Mouse (Mus musculus) C2C12 (cell line): ENCODE data around the gene Alpk1. TPM values are rescaled to one million over a fixed set of nuclear protein-coding genes. Genes with fewer than 3 reads are reported as not detected.

Experiments
- H3K27me3 ChIP-seq: one replicate; pipeline ENCODE4 v1.6.1; 2011; ENCODE audit not compliant: control insufficient read depth, insufficient read depth, insufficient read length
- H3K36me3 ChIP-seq: one replicate; pipeline ENCODE4 v1.6.1; 2011; ENCODE audit not compliant: control insufficient read depth, insufficient read depth
- H3K4me3 ChIP-seq: one replicate; pipeline ENCODE4 v1.5.1; 2011; ENCODE audit warnings: mild to moderate bottlenecking, control low read depth; ENCODE audit not compliant: poor library complexity, insufficient read depth, severe bottlenecking
- H3K79me2 ChIP-seq: one replicate; pipeline ENCODE4 v1.6.1; 2011; ENCODE audit not compliant: control insufficient read depth, insufficient read depth
- H3K79me3 ChIP-seq: one replicate; pipeline ENCODE4 v1.6.1; 2011; ENCODE audit warnings: low read depth, control low read depth
- H3ac ChIP-seq: one replicate; pipeline ENCODE3; 2011; ENCODE audit warnings: low read depth; ENCODE audit not compliant: control insufficient read depth, insufficient read length
- CEBPB ChIP-seq: IDR thresholded peaks from one replicate; pipeline ENCODE4 v1.6.1; 2011; ENCODE audit warnings: low read depth, mild to moderate bottlenecking, control low read depth, moderate library complexity
- CTCF ChIP-seq: IDR thresholded peaks from one replicate; pipeline ENCODE4 v1.5.1; 2011; ENCODE audit not compliant: control insufficient read depth, insufficient read depth, insufficient read length
- FOSL1 ChIP-seq: IDR thresholded peaks from one replicate; pipeline ENCODE4 v1.8.0; 2011; ENCODE audit warnings: mild to moderate bottlenecking, low read length; ENCODE audit not compliant: poor library complexity, insufficient read depth, severe bottlenecking
- MAX ChIP-seq: IDR thresholded peaks from one replicate; pipeline ENCODE4 v1.6.1; 2011; ENCODE audit warnings: mild to moderate bottlenecking, control low read depth
- MYOD1 ChIP-seq: IDR thresholded peaks from one replicate; pipeline ENCODE4 v1.6.1; 2011; ENCODE audit warnings: low read depth; ENCODE audit not compliant: control insufficient read depth, insufficient read length
- MYOG ChIP-seq: IDR thresholded peaks from one replicate; pipeline ENCODE4 v1.6.1; 2011; ENCODE audit not compliant: control insufficient read depth, insufficient read length; ENCODE audit errors: extremely low read depth
- USF1 ChIP-seq: IDR thresholded peaks from one replicate; pipeline ENCODE4 v1.6.1; 2011; ENCODE audit warnings: low read depth, mild to moderate bottlenecking, control low read depth, moderate library complexity
- polyA plus RNA-seq: library from polyadenylated mRNA; unstranded; fragments of >200 nt; fragmentation: generic; extraction: Trizol; gene quantifications from one replicate; pipeline ENCODE4 v1.2.1, GENCODE M21; 2012; ENCODE audit warnings: missing spikeins

The Alpk1 gene
- polyA plus RNA-seq, 1 experiment = 0.60 TPM

DNA sequence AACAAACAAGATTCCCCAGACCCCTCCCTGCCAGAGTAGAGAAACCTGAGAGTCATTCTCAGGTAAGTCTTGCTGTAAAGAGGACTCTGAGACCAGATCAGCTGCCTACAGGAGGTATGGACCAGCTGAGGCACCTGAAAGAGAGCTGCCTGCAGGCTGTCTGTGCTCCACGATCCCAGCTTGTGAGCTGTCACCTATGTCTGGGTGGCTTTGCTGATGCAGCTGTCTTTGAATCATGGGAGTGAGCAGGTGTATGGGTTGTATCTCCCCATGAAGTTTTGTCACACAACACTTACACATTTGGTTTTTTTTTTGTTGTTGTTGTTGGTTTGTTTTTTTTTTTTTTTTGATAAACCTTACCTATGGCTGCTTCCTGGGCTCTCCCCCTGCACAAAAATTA lies 40.1 kb upstream of the Alpk1 start:
- H3K27me3 ChIP-seq = no peaks in the 10 kb centered on the region
- peaks cover 7% of the 10 kb centered on the region for H3K79me3 ChIP-seq
- no peak overlapping the region for H3K4me3 ChIP-seq
- TF ChIP-seq MAX = no peak
- no peak for TF ChIP-seq FOSL1
- TF ChIP-seq CTCF = no peak
- no peak for TF ChIP-seq CEBPB
- TF ChIP-seq MYOG = no peak
- no peak for TF ChIP-seq MYOD1
- TF ChIP-seq USF1 = no peak
- H3K79me2 ChIP-seq = peaks cover 16% of the 10 kb centered on the region
- peaks cover 14% of the 10 kb centered on the region for H3K36me3 ChIP-seq
- no peak overlapping the region for H3ac ChIP-seq

DNA sequence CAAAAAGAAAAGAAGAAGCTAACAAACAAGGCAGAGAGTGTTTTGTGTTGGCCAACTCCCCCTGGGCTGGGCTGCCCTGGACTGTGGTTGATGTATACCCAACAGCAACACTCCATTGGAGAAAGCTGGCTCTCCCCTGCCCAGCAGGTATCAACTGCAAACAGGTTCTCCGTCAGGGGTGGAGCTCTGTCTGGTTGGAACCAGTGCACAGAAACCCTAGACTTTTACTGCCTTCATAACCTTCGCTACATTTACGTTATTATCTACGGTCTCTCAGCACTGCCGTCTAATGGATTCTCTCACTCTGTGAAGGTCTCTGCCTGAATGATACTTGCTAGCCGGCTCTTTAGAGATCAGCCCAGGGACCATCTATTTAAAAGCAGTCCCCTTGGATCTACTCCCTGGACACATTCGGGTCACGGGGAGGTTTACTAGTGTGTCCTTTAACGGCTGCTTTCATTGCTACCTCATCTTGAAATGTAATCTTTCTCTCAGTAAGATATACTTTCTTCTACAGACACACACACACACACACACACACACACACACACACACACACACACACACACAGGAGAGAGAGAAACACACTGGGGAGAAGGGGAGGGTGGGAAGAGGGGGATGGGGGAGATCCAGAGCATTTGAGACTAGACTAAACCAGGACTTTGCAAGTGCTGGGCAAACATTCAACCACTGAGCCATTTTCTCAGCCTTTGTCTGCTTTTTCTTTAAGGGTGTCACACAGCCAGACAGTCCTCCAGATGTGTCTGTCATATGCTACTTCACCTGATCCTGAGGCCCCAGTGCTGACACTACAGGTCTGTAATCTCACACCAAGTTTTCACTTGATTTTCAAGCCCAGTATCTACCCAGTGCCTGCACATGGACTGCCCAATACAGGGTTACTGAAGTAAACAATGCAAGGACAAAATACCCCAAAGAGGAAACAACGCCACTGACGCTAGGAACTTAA lies 38.7 kb upstream of the Alpk1 start:
- Histone ChIP-seq H3K79me2 (peaks cover 2% of the 10 kb centered on the region), H3K4me3 (no peak overlapping the region), H3ac (no peak overlapping the region), H3K36me3 (peaks cover 14% of the 10 kb centered on the region), H3K27me3 (no peaks in the 10 kb centered on the region), H3K79me3 (peaks cover 1% of the 10 kb centered on the region)
- TF ChIP-seq FOSL1 (no peak), CEBPB (no peak), MYOD1 (no peak), MYOG (no peak), CTCF (no peak), USF1 (no peak), MAX (no peak)

DNA sequence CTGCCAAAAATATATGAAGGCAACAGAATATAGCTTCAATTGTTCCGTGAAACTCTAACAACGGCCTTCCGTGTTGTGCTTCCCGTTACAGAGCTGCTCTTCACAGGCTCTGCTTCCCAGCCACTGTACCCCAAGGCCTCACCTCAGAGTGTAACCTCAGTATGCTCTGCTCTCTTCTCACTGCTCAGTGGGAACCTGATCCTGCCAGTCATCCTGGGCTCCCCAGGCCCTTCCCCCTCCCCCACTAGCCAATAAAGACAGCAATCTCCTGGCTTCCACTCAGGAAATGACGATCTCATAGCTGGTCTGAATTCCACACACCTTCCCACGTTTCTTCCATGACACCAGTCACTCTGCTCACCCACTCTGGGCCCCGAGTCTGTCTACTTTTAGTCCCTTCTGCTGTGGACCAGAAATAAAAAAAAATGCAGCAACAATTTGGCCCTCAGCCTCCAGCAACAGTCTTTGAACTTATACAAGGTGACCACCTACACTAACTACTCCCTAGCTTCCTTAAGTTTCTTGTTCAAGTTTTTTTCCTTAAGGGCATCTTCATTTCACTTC lies 36.9 kb upstream of the Alpk1 start:
- Histone ChIP-seq H3ac (no peak overlapping the region), H3K79me3 (no peaks in the 10 kb centered on the region), H3K79me2 (no peaks in the 10 kb centered on the region), H3K36me3 (peaks cover 15% of the 10 kb centered on the region), H3K4me3 (no peak overlapping the region), H3K27me3 (no peaks in the 10 kb centered on the region)
- TF ChIP-seq USF1 = no peak
- TF ChIP-seq MAX = no peak
- TF ChIP-seq MYOG = no peak

DNA sequence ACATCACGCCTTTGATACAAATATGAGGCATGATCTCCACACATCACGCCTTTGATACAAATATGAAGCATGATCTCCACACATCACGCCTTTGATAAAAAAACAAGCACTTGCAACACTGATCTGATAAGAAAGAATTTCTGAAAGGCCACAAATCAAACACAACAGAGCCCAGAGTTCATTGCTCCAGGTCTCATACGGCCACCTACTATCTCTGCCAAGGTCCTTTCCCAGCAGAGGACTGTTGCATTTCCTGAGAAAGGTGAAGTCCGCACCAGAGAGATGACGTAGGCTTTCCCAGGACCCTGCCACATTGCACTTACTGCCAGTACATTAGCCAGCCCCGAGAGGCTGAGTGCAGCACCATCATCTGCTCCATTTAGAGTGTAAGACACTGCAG lies 28.8 kb upstream of the Alpk1 start:
- Histone ChIP-seq H3K79me3 (no peaks in the 10 kb centered on the region), H3K79me2 (no peaks in the 10 kb centered on the region), H3K36me3 (peaks cover 51% of the 10 kb centered on the region), H3ac (no peak overlapping the region), H3K4me3 (no peak overlapping the region), H3K27me3 (no peaks in the 10 kb centered on the region)
- no peak for TF ChIP-seq FOSL1
- TF ChIP-seq MYOG = no peak
- no peak for TF ChIP-seq CEBPB
- TF ChIP-seq MYOD1 = no peak
- TF ChIP-seq MAX = no peak
- no peak for TF ChIP-seq CTCF
- TF ChIP-seq USF1 = no peak

DNA sequence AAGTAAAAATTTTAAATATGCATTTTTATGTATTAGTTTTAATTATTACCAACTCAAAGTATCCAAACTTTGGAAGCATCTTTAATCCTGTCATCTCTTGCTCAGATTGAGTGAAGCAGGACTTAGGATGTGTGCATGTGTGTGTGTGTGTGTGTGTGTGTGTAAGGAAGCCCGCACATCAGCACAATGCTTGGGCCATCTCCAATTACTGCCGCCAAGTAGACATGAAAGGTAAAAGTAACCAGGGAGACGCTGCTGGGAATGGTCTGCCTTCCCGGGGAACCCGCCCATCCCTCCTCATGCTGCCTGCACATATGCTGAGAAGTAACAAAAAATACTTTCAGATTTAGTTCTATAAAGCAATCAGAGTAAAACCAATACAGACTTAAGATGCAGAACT lies 27.5 kb upstream of the Alpk1 start:
- H3K36me3 ChIP-seq = peaks cover 51% of the 10 kb centered on the region
- no peak for TF ChIP-seq MAX
- no peak for TF ChIP-seq USF1
- TF ChIP-seq FOSL1 = no peak
- no peak for TF ChIP-seq CTCF
- TF ChIP-seq MYOD1 = no peak
- no peak for TF ChIP-seq CEBPB

DNA sequence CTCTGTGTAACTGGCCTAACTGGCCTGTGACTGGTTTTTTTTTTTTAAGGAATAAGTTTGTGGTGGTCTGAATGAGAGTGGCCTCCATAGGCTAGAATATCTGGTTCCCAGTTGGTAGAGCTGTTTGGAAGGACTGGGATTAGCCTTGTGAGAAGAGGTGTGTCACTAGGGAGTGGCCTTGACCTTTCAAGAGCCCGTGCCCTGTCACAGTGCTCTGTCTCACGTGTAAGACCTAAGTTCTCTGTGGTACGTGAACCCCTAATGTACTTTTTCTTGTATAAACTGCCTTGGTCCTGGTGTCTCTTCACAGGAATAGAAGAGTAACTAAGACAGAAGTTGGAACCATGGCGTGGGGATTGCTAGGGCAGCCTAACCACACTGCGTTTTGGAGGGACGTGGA lies 25.7 kb upstream of the Alpk1 start:
- no peak overlapping the region for H3ac ChIP-seq
- no peak overlapping the region for H3K4me3 ChIP-seq
- no peaks in the 10 kb centered on the region for H3K79me3 ChIP-seq
- H3K27me3 ChIP-seq = no peaks in the 10 kb centered on the region
- H3K79me2 ChIP-seq = no peaks in the 10 kb centered on the region
- TF ChIP-seq MAX (no peak), MYOG (no peak), FOSL1 (no peak), USF1 (no peak), CTCF (no peak), MYOD1 (no peak), CEBPB (no peak)
- peaks cover 43% of the 10 kb centered on the region for H3K36me3 ChIP-seq

More for the DNA sequence above, 27.5 kb upstream of the Alpk1 start:
- Histone ChIP-seq H3ac (no peak overlapping the region), H3K79me3 (no peaks in the 10 kb centered on the region), H3K4me3 (no peak overlapping the region), H3K79me2 (no peaks in the 10 kb centered on the region), H3K27me3 (no peaks in the 10 kb centered on the region)
